Mouse (Mus musculus) left cerebral cortex, adult 11 months (tissue): ENCODE measurements around the gene Aig1.

Experiments
- DNase-seq: peaks from one replicate; pipeline ENCODE4 v3.0.0; 2022; ENCODE audit warnings: low spot score

Aig1 gene

DNA sequence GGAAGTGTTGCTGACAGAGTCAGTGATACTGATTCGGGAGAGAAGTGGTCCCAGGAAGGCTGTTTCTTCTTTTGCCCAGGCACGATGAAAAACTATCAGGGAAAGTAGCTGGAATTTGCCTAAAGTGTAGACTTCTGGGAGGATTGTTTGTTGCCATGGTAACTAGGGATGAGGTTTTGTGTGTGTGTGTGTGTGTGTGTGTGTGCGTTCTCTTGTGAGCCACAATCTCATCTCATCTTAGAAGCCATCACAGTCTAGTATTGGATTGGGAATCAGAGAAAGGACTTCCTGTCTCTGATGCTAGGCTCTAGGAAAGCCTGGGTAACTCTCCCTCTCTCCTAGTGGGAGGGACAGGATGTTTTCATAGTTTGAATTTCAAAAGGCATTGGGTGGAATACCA is 237.0 kb downstream of the Aig1 start:
- DNase-seq: no peak

- DNase-seq: no peak
These were observed 245.0 kb downstream of the Aig1 start for GRCm38 (mm10) chr10:13623735-13624134.

- DNase-seq: peak; percentile 51
These were observed 267.9 kb downstream of the Aig1 start for GRCm38 (mm10) chr10:13600926-13601325.

DNA sequence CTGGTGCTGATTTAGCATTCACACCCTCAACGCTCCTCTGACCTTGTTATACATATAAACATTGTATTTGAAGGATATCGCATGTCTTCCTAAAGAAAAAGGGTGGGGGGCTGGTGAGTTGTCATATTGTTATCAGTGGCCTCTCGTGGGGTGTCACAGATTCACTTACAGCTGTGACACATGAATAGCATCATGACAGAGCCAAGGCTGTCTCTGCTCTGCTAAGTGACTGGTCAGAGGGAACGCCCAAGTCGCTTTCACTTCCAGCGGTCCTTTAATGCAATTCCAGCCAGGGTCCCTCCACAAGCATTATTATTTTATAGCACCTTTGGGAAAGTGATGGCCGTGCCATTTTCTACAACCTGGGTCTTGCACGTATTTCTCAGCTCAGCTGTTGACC is 271.3 kb downstream of the Aig1 start:
- DNase-seq: no peak
